Mouse (Mus musculus) layer of hippocampus, adult 11-12 months (tissue): ENCODE results near the gene Dpf1.

Source experiments
- DNase-seq: peaks from one replicate; pipeline ENCODE4 v3.0.0; 2022; ENCODE audit warnings: low spot score

Dpf1 gene

DNA sequence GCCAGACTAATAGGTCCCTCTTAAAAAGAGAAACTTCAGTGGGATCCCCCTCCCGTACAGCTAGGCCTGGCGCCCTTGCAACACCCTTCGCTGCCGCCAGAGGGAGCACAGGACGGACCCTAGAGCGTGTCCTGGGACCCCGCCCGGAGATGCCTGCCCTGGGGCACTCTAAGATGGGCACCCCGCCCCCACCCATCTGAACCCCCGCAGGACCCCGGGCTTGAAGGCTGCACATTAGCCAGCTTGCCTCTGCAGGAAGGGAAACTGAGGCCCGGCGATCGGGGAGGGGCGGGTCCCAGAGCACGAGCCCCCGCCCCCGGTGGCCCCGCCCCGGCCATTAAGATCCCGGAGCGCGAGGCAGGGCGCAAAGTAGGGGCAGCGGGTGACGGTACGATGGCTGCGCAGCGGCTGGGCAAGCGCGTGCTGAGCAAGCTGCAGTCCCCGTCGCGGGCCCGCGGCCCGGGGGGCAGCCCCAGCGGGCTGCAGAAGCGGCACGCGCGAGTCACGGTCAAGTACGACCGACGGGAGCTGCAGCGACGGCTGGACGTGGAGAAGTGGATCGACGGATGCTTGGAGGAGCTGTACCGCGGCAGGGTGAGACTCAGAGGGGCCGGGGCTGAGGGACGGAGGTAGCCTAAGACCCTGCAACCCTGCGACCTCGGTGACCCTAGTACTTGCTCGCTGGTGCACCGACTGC lies 14.7 kb upstream of the Dpf1 start, which contains the start of gene Ppp1r14a:
TSS of gene Ppp1r14a (plus strand) at position 367 of the 697 bp plus-strand sequence.
- DNase-seq = peak; percentile 66

GRCm38 (mm10) chr7:29289856-29290255 lies 13.9 kb upstream of the Dpf1 start:
- peak; percentile 21 for DNase-seq

DNA sequence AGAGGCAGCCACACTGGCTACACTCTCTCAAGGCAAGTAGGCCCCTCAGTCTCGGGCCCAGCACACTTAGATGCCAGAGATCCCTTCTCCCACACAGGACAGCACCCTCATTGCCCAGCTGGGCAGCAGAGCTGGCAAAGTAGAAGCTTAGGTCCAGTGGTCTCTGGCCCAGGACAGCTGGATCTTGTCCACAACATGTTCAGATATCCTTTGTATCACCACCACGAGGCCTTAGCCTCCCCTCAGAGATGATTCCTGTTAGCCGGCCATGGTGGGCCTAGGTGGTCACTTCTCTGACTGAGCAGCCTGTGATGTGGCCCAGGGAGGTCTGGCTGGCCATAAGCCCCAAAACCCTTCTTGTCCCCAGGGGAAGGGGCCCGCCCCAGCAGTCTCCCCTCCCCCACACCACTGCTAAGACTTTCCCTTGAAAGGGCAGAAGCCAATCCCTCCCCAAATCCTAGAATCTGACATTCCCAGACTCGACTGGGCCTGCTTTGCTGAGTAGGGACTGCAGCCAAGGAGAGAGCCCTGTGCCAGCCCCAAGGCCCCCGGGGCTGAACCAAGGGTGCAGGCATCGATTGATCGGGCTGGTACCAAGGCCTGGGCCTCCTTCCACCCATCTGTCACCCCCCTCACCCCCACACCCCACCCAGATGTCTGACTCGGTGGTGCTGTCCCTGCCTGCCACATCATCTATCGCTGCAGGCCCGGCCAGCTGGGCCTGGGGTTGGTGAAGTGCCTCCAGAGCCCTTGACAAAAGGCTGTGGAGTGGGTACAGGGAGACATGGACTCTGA lies 12.9 kb upstream of the Dpf1 start:
- peak; percentile 64 for DNase-seq

DNA sequence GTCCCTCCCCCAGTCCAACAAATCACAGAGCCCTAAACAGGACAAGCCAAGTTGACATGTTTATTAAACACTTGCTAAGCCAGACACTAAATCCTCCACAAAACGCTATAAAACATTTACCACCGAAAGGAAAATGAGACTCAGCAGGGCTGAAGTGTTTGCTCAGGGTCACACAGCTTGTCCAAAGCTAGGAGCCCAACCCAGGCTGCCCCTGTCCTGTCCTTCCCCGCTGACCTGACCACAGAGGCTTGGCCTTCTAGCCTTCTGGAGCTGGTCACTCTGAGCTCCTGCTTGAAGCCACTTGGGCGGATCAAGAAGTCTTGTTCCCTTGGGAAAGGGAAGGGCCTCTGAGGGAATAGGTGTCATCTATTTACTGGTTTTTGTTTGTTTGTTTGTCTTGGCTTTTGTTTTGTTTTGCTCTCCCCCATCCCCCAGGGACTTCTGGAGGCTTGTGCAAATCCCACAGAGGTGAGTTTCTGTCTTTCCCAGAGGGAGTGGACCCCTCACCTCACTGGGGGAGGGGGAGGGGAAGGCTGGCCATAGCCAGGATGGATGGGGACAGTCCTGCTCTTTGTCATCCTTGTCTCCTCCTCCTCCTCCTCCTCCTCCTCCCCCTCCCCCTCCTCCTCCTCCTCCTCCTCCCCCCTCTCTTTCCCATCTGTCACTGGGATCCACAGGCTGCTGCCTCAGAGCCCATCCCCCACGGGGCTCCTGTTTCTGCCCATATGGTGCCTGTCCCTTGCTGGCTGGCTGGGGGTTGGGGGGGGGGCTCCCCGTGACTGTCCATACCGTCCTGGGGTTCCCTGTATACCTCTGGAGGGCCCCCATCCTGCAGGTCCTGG lies 11.9 kb upstream of the Dpf1 start:
- peak; percentile 56 for DNase-seq

DNA sequence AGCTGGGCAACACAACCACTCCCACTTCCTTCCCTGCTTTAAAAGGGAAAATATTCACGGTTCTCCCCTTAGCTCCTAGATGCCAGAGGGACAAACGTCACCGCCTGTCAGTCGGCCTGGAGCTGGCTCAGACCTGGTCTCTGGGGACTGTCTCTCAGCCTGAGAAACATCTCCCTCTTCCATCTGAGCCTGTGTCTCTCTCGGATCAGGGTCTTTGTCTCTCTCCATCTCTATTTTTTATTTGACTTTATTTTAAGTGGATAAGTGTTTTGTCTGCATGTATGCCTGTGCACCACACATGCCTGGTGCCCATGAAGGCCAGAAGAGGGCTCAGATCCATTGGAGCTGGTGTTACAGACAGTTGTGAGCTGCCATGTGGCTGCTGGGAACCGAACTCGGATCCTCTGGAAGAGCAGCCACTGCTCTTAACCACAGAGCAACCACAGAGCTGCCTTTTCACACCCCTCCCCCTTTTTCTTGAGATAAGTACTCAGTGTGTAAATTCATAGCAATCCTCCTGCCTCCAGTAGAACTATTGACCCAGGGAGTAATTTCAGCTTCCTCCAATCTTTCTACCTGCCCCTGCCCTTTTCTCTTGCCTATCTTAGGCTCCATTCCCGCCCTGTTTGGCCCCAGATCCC lies 11.2 kb upstream of the Dpf1 start:
- DNase-seq = no peak

DNA sequence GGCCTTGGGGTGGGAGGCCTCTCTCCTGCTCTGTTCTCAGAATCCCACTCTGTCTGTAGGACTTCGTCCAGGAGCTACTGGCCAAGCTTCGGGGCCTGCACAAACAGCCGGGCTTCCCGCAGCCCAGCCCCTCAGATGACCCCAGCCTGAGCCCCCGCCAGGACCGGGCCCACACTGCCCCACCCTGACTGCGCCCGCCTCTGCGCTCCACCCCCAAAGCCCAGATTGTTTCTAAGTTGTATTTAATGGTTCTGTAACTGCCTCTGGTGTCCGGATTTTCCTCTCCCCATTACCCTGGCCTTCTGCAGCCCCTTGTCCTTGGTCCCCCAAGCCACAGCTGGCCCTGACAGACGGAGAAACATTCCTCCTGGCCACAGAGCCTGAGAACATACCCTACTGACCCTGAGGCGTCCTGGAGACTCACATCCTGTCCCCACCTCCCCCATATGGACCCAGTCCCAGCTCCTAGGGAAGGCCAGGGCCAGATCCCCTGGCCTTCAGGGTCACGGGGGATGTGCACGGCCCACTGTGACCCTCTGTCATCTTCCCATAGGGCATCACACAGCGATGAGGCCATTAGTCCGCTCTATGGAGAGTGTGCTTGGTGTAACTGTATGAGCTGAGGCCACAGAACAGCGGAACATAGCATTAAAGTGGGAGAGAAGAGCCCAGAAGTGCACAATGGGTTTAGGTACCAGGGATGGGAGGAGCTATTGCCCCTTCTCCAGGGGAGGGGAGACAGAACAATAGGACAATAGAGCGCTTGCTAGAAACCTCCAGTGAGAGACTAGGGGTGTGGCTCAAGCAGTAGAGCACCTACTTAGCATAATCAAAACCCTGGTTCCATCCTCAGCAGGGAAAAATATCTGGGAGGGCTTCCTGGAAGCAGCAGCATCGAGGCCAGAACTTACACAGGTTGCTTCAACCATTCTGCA lies 10.4 kb upstream of the Dpf1 start:
- DNase-seq = no peak

DNA sequence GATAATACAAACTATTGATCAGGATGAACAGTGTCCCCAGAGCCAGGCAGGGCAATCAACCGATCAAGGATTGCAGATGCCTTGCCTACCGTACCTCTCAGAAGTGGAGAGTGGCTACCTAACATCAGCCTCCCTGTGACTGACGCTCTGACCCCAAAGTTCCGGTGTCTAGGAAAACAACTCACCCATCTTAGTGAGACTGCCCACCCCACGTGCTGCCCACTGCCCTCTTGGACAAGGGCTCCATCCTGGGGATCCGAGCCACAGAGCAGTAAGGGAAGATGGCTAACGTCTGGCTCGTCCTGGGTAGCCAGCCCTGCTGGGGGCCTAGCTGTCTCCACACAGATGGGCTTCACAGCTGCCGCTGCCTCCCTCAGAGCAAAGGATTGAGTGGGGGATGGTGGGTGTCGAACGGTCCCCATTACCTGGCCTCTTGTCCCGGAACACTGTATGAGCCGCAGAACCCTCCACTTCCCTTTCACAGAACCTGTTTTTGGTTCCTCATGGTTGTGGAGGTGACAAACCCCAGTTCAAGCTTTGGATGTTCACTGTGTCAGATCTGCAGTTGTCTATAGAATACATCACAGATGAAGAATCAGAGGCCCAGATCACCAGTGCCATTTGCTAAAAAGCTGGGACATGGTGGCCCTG lies 9.5 kb upstream of the Dpf1 start:
- DNase-seq = no peak

- no peak for DNase-seq
Measured at GRCm38 (mm10) chr7:29295861-29296647, 7.7 kb upstream of the Dpf1 start.

GRCm38 (mm10) chr7:29296998-29297397 lies 6.8 kb upstream of the Dpf1 start:
- peak; percentile 79 for DNase-seq

DNA sequence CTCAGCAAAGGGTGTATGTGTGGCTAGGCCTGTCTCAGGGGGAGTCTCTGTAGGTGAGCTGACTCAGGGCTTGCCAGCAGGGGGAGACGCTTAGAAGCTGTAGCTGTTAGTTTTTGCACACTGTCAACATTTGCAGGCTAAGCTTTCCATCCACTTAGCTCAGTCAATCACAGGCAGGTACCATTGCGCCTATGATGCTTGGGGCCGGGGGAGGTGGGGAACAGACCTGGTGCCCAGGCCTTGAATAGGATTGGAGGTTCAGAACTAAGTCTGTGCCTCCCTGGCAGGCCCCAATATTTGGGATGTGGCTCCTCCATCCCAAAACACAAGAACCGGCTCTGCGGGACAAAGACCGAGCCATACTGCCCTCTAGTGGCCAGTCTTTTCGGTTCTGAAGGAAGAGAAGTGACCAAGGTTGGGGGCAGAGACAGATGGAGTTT lies 2.6 kb upstream of the Dpf1 start:
- DNase-seq = peak; percentile 74

DNA sequence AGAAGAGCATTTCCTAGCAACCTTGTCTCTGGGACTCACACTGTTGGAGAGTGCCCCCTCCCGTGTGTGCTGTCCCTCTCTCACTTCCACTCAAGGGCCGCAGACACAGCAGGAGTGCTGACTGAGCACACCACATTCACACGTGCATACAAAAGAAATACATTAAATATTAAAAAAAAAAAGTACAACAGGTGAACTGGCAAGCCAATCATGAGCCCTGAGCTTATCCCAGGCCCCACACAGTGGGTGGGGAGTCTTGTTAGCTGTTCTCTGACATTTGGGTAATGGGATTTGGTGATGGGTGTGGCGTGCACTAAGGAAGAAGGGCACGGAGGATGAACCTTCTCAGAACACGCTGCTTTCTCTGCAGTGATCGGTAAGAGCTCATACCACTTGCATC lies 1.1 kb upstream of the Dpf1 start:
- DNase-seq = peak; percentile 2

- peak; percentile 35 for DNase-seq
Measured at GRCm38 (mm10) chr7:29304463-29305262, 912 bp downstream of the Dpf1 start.

DNA sequence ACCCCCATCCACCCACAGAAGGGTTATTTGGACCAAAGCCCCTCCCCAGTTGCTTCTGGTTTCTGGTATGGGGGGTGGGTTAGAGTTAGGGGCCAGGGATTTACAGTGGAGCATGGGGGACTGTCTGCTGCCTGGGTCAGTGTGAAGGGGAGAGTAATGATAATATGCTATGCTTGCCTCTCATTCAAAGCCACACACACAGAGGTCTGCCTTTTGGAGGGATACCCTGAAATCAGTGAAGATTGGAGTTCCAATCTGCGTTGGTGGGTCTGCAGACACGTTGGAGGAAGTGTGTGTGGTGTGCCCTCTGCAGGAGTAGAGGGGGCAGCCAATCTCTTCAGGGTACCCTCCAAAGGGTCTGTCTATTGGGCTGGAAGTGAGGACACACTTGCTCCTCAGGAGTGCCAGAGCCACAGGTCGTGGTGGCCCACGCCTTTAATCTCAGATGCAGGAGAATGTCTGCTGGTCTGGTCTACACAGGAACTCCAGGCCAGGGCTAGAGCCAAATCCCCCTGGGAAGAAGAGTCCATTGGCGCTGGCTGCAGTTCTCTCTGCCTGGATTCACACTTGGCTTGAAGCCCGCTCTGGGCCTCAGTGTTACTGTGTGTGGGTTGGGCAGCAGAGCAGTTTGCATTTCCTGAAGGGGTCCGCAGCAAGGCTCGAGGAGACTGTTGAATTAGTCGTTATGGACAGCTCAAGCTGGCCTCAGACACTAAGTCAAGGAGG lies 1.7 kb downstream of the Dpf1 start:
- no peak for DNase-seq

DNA sequence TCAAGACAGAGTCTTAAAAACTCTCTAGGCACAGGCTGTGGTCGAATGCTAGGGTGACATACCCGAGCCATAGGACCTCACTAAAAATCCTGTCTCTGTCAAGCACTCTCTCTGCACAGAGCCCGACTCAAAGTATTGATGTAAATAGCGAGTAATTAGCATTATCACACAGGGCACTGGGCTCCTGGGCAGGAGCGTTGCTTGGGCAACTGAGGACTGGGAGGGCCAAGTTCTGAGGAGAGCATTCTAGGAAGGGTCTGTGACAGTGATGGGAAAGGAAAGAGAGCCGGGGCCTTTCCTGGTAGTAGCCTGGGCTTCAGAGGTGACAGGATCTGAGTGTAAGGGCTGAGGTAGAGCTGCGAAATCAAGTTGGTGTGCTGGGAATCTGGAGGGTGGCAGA lies 2.4 kb downstream of the Dpf1 start:
- no peak for DNase-seq

DNA sequence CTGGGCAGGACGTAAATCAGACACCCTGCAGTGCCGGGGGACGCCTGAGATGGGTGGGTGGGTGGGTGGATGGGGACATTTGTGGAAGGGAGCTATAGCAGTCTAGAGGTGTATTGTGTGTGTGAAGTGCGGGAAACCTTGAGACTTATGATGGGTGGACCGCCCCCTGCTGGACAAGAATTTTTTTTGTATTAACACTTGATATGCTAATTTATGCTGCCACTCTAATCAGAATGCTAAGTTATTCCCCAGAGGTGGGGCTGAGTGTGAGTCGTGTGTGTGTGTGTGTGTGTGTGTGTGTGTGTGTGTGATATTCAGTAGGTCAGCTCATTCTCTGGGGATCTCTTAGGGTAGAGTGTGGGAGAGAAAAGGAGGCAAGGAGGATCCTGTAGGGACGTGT lies 2.9 kb downstream of the Dpf1 start:
- peak; percentile 82 for DNase-seq

DNA sequence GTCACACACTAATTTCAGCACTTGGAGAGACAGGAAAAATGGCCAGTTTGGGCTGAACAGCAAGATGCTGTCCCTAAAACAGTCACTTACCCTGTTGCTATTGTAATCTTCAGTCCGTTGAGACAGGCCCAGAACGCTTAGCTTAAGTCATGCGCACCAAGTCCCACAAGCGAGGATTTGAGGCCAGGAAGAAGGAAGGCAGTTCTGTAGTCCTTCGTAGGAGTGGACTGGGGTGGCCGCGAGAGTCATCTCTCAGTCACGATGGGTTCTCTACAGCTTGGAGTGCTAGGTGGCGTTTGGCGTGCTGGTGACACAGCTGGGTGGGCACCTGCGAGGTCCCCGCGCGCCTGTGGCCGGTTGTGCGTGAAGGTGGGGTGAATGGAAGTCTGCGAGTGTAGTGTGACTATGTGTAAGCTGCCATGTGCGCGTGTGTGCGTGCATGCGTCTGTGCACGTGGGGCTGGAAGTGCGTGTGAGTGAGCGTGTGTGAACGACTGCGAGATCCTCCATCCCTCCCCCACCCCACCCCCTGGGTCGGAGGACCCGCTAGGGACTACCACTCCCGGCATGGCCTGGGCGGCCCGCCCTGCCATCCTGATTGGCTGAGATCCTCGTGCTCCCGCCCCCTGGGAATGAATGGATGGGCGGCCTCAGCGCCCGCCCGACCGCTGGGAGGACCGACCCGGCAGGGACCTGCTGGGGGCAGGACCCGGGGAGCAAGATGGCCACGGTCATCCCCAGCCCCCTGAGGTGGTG lies 3.8 kb downstream of the Dpf1 start:
- DNase-seq = peak; percentile 95

DNA sequence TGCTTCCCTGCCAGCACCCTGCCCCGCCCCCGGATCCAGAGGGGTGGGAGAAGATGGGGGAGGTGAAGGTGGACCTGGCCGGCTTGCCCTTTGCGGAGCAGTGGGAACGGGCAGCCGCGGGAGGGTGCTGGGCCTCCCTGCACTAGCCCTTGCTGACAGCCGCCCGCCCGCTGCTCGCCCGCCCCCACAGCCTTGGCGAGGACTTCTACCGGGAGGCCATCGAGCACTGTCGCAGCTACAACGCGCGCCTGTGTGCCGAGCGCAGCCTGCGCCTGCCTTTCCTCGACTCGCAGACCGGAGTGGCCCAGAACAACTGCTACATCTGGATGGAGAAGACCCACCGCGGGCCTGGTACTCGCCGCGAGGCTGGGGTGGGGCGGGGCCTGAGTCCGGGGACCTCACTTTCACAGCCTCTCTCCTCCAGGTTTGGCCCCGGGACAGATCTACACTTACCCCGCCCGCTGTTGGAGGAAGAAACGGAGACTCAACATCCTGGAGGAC lies 5.5 kb downstream of the Dpf1 start:
- DNase-seq = no peak
